Mouse (Mus musculus): Measurements from ENCODE around the gene Ntn1. TPM values are rescaled to one million over a fixed set of nuclear protein-coding genes. Genes with fewer than 3 reads are reported as not detected.

The Ntn1 gene
- polyA plus RNA-seq, 1 experiment from 2014 or later, result 11.8 TPM

- no peak overlapping the region for H3K4me2 ChIP-seq (ENCODE audit: low read length)
- H3K27ac ChIP-seq, result no peak overlapping the region
- no peak overlapping the region for H3K4me3 ChIP-seq (replicated peaks; ENCODE audit: low read depth, low read length)
- no peaks in the 10 kb centered on the region for H3K36me3 ChIP-seq (ENCODE audit: insufficient read depth, low read length)
- WGBS, result 65% methylated on average over 11 of the region's 11 CpGs
- no peak overlapping the region for H3K9ac ChIP-seq (ENCODE audit: low read depth, low read length)
- H3K4me1 ChIP-seq (replicated peaks; ENCODE audit: insufficient read depth, low read length), result peaks cover 3% of the 10 kb centered on the region; the same call in 1 of the 2 replicates
- H3K27me3 ChIP-seq (ENCODE audit: insufficient read depth, low read length), result no peaks in the 10 kb centered on the region
- DNase-seq (ENCODE audit: low spot score) (no peak), ATAC-seq (replicated peaks; ENCODE audit: low FRiP score, low read depth) (no peak)
- no peak for TF ChIP-seq CTCF (IDR thresholded peaks at IDR 0.05; ENCODE audit: low read depth)
- H3K9me3 ChIP-seq (replicated peaks; ENCODE audit: low read length), result no peaks in the 10 kb centered on the region
Observed at GRCm38 (mm10) chr11:68216041-68216440, 184.6 kb downstream of the Ntn1 start.

- Histone ChIP-seq H3K4me1 (replicated peaks; ENCODE audit: insufficient read depth, low read length) (peaks cover 3% of the 10 kb centered on the region; the same call in 1 of the 2 replicates), H3K4me2 (ENCODE audit: low read length) (no peak overlapping the region), H3K36me3 (ENCODE audit: insufficient read depth, low read length) (no peaks in the 10 kb centered on the region), H3K9me3 (replicated peaks; ENCODE audit: low read length) (no peaks in the 10 kb centered on the region), H3K27ac (no peak overlapping the region), H3K4me3 (replicated peaks; ENCODE audit: low read depth, low read length) (no peak overlapping the region), H3K9ac (ENCODE audit: low read depth, low read length) (no peak overlapping the region), H3K27me3 (ENCODE audit: insufficient read depth, low read length) (no peaks in the 10 kb centered on the region)
- WGBS, result 53% methylated on average over 6 of the region's 6 CpGs
- no peak for TF ChIP-seq CTCF (IDR thresholded peaks at IDR 0.05; ENCODE audit: low read depth)
- ATAC-seq (replicated peaks; ENCODE audit: low FRiP score, low read depth) (no peak), DNase-seq (ENCODE audit: low spot score) (no peak)
Observed at GRCm38 (mm10) chr11:68215206-68215912, 185.3 kb downstream of the Ntn1 start.

DNA sequence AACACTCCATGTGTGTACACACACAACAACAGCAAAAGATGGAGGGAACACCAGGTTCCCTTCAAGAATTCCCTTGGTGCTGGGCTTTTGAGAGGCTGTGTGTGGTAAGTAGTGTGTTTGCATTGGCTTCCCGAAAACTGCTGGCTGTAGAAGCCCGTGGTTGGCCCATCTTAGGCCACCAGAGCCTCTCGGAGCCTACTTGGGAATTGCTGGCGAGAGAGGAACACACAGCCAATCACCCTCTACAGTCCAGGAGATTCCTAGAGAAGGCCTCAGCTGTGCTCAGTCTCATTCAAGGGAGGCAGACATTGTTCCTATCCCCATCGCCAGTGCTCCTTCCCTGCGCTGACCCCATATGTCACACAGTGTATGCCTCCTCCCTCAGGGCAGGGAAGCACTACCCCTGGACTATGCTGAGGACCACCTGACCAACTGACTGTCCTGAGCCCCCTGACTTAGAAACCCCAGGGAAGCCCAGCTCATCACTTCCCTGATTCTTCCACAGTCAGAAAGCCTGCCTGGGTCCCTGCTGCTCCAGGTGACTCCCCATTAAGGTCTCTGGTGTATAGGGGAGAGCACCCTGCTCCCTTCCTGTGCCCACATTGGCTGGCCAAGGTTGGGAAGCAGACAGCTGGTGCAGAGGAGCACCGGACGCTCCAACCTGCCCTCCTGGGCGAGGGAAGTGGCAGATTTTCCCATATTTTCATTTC, 186.0 kb downstream of the Ntn1 start:
- H3K36me3 ChIP-seq (ENCODE audit: insufficient read depth, low read length), result no peaks in the 10 kb centered on the region
- H3K4me1 ChIP-seq (replicated peaks; ENCODE audit: insufficient read depth, low read length), result peaks cover 3% of the 10 kb centered on the region; the same call in 1 of the 2 replicates
- DNase-seq (ENCODE audit: low spot score), result no peak
- no peaks in the 10 kb centered on the region for H3K9me3 ChIP-seq (replicated peaks; ENCODE audit: low read length)
- no peaks in the 10 kb centered on the region for H3K27me3 ChIP-seq (ENCODE audit: insufficient read depth, low read length)
- no peak overlapping the region for H3K27ac ChIP-seq
- H3K4me3 ChIP-seq (replicated peaks; ENCODE audit: low read depth, low read length), result no peak overlapping the region
- H3K4me2 ChIP-seq (ENCODE audit: low read length), result no peak overlapping the region
- no peak for ATAC-seq (replicated peaks; ENCODE audit: low FRiP score, low read depth)
- no peak for TF ChIP-seq CTCF (IDR thresholded peaks at IDR 0.05; ENCODE audit: low read depth)
- no peak overlapping the region for H3K9ac ChIP-seq (ENCODE audit: low read depth, low read length)
- 80% methylated on average over 9 of the region's 9 CpGs for WGBS

DNA sequence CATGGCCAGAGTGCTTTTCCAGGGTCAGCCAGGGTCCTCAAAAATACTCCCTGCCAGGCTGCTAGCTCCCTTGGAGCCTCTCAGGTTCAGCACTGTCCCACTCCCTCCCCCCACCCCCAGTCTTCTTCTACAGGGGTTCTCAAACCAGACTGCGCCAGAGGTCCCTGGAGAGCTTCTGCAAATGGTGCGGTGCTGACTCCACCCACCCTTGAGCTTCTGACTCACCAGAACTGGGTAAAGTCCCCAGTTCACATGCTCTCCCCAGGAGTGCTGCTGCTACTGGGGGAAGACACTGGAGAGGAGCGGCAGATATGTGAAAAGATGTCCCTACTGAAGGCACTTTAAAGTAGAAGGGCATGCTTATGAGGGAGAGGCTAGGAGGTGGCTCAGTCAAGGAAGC, 186.7 kb downstream of the Ntn1 start:
- no peaks in the 10 kb centered on the region for H3K9me3 ChIP-seq (replicated peaks; ENCODE audit: low read length)
- no peaks in the 10 kb centered on the region for H3K36me3 ChIP-seq (ENCODE audit: insufficient read depth, low read length)
- DNase-seq (ENCODE audit: low spot score) (no peak), ATAC-seq (replicated peaks; ENCODE audit: low FRiP score, low read depth) (no peak)
- no peaks in the 10 kb centered on the region for H3K27me3 ChIP-seq (ENCODE audit: insufficient read depth, low read length)
- TF ChIP-seq CTCF (IDR thresholded peaks at IDR 0.05; ENCODE audit: low read depth), result no peak
- 85% methylated on average over 3 of the region's 3 CpGs for WGBS
- no peak overlapping the region for H3K4me2 ChIP-seq (ENCODE audit: low read length)
- H3K4me3 ChIP-seq (replicated peaks; ENCODE audit: low read depth, low read length), result no peak overlapping the region
- no peak overlapping the region for H3K9ac ChIP-seq (ENCODE audit: low read depth, low read length)
- peaks cover 3% of the 10 kb centered on the region; the same call in 1 of the 2 replicates for H3K4me1 ChIP-seq (replicated peaks; ENCODE audit: insufficient read depth, low read length)
- H3K27ac ChIP-seq, result no peak overlapping the region

- peak; percentile 60; the same call in 1 of the 2 replicates for ATAC-seq (replicated peaks; ENCODE audit: low FRiP score, low read depth)
- no peaks in the 10 kb centered on the region for H3K27me3 ChIP-seq (ENCODE audit: insufficient read depth, low read length)
- TF ChIP-seq CTCF (IDR thresholded peaks at IDR 0.05; ENCODE audit: low read depth), result peak; percentile 78
- WGBS, result 36% methylated on average over 8 of the region's 8 CpGs
- peak; percentile 75 for DNase-seq (ENCODE audit: low spot score)
- H3K4me1 ChIP-seq (replicated peaks; ENCODE audit: insufficient read depth, low read length), result no peaks in the 10 kb centered on the region
- no peaks in the 10 kb centered on the region for H3K9me3 ChIP-seq (replicated peaks; ENCODE audit: low read length)
- no peak overlapping the region for H3K4me2 ChIP-seq (ENCODE audit: low read length)
- H3K27ac ChIP-seq, result no peak overlapping the region
- no peak overlapping the region for H3K4me3 ChIP-seq (replicated peaks; ENCODE audit: low read depth, low read length)
- H3K36me3 ChIP-seq (ENCODE audit: insufficient read depth, low read length), result no peaks in the 10 kb centered on the region
- H3K9ac ChIP-seq (ENCODE audit: low read depth, low read length), result no peak overlapping the region
Observed at GRCm38 (mm10) chr11:68211924-68212578, 188.6 kb downstream of the Ntn1 start.

DNA sequence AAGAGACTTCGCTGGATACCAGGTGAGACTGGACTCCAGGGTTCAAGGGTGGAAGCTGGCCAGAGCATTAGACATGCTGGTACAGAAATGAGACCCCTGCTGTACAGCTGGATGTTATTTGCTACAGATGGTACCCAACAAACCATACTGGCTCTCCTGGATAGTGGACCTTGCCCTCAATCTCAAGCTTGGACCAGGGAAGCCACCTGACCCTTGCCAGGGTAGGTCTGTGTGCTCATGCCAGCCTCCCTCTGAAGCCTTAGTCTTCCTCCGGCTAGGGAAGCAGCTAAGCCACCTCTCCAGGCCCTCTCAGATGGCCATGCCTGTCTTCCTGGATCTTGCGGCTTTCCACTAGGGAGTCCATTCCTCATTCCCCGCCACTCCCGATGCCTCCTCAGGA, 189.9 kb downstream of the Ntn1 start:
- no peaks in the 10 kb centered on the region for H3K4me1 ChIP-seq (replicated peaks; ENCODE audit: insufficient read depth, low read length)
- no peak overlapping the region for H3K9ac ChIP-seq (ENCODE audit: low read depth, low read length)
- DNase-seq (ENCODE audit: low spot score), result no peak
- H3K36me3 ChIP-seq (ENCODE audit: insufficient read depth, low read length), result no peaks in the 10 kb centered on the region
- no peak for TF ChIP-seq CTCF (IDR thresholded peaks at IDR 0.05; ENCODE audit: low read depth)
- no peaks in the 10 kb centered on the region for H3K9me3 ChIP-seq (replicated peaks; ENCODE audit: low read length)
- H3K27ac ChIP-seq, result no peak overlapping the region
- ATAC-seq (replicated peaks; ENCODE audit: low FRiP score, low read depth), result no peak
- H3K27me3 ChIP-seq (ENCODE audit: insufficient read depth, low read length), result no peaks in the 10 kb centered on the region
- no peak overlapping the region for H3K4me2 ChIP-seq (ENCODE audit: low read length)
- WGBS, result 94% methylated on average over 5 of the region's 5 CpGs
- no peak overlapping the region for H3K4me3 ChIP-seq (replicated peaks; ENCODE audit: low read depth, low read length)
